Mouse (Mus musculus): Measurements from ENCODE around the gene Hdac9. TPM values are rescaled to one million over a fixed set of nuclear protein-coding genes. Genes with fewer than 3 reads are reported as not detected.

Gene Hdac9
- total RNA-seq, 2 experiments from 2014 or later, result 55.4 to 55.6 TPM

- no peak for DNase-seq (ENCODE audit: low spot score in 2 of 2)
- intact Hi-C loops (cut with DNase I), result no loop called here
Observed at GRCm38 (mm10) chr12:34312113-34312719, 604.7 kb downstream of the Hdac9 start.

DNA sequence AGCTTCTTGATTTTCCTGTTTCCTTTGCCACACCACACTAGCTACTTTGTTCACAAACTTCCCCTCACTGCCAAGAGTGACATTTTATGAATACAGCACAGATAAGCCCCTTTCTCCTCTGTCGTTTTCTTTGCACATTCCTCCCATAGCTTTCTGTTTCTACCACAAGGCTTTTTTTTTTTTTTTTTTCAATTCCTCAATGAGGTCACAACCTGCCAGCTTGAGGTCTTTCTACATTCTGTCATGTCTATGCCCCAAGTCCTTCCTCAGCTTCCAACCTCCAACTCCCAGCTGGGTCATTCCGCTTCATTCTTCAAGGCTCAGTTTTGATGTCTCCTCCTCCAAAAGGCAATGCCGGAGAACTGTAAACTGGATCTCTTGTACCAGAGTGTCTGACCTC, 611.4 kb downstream of the Hdac9 start:
- intact Hi-C loops (cut with DNase I), result no loop called here
- DNase-seq (ENCODE audit: low spot score in 2 of 2), result no peak

DNA sequence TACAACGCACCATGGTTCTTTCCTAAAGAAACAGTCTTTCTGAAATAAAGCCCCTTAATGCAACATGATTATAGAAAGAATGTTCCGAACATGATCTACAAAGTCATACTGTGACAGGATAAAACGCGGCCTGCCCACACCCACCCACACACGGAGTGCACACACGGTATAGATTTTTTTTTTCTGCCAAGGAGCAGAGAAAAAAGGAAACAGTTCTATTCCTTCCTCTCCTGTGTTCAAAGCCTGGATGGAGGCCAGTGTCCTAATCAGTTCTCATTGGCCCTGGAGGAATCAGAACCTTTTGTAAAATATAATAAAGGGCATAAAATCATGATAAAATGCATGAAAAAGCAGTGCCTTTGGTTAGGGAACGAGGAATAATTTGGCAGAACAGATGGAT, 624.5 kb downstream of the Hdac9 start:
- peak in 1 of 2 experiments; percentile 11 for DNase-seq (ENCODE audit: low spot score in 2 of 2)
- intact Hi-C loops (cut with DNase I), result no loop called here

- DNase-seq (ENCODE audit: low spot score in 2 of 2), result no peak
- intact Hi-C loops (cut with DNase I), result no loop called here
Observed at GRCm38 (mm10) chr12:34287218-34287617, 629.7 kb downstream of the Hdac9 start.

DNA sequence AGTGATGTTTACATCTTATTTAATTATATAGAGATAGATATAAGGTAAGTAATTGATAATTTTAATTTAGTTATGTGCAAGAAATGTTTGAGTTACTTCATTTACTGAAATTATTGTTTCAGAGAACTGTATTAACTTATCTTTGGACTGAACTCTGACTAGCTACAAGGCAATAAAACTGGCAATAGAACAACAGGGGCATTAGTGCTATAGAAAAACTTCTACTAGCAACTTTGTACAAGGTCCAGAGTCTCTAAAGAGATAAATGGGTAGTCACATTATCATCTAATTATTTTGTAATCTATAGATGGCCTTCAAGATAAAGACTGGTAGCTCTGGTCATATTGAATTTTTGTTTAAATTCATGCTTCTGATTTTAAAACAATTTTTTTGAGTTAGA, 632.0 kb downstream of the Hdac9 start:
- intact Hi-C loops (cut with DNase I), result no loop called here
- DNase-seq (ENCODE audit: low spot score in 2 of 2), result no peak

- intact Hi-C loops (cut with DNase I), result no loop called here
- DNase-seq (ENCODE audit: low spot score in 2 of 2), result no peak
Observed at GRCm38 (mm10) chr12:34284396-34284795, 632.5 kb downstream of the Hdac9 start.

- no peak for DNase-seq (ENCODE audit: low spot score in 2 of 2)
- intact Hi-C loops (cut with DNase I), result no loop called here
Observed at GRCm38 (mm10) chr12:34278822-34279221, 638.1 kb downstream of the Hdac9 start.

DNA sequence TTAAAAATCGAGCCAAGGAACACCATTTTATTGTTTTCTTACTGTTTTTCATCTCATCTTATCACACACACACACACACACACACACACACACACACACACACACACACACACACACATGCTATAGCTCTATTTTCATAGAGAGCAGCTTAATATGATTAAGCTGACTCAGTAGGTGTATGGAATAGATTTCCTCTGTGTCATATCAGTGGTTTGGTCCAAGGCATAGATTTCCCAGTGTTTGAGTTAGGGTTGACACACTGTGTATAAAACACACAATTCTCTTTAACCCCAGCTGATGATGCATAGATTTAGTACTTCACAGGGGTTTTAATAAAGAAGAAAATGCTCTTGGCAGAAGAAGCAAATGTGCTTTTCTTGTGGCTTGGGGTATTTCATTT, 643.1 kb downstream of the Hdac9 start:
- intact Hi-C loops (cut with DNase I), result no loop called here
- no peak for DNase-seq (ENCODE audit: low spot score in 2 of 2)

- intact Hi-C loops (cut with DNase I), result no loop called here
- DNase-seq (ENCODE audit: low spot score in 2 of 2), result no peak
Observed at GRCm38 (mm10) chr12:34270096-34270495, 646.8 kb downstream of the Hdac9 start.

DNA sequence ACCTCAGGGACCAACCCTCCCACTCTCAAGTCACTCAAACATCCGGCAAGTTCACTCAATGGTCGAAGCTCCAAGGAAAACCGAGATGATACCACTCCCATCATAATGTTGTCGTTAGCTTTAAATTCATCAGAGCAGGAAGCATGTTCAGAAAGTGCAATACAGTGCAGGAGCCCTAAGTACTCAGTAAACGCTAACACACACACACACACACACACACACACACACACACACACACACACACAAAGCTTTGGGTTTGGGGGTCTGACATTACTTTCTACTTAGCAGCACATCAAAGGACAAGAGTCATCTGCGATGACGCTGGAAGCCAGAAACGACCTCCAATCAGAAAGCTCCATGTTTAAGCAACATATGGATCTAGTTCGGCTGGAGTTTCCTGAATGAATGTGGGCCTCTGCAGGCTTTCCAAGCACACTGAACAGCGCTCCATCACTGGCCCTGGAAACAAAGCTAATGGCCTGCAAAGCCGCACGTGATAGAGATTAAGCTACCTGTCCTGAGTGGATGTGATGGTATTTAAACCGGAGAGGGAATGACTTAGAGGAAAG, 647.3 kb downstream of the Hdac9 start:
- no peak for DNase-seq (ENCODE audit: low spot score in 2 of 2)
- intact Hi-C loops (cut with DNase I), result no loop called here

DNA sequence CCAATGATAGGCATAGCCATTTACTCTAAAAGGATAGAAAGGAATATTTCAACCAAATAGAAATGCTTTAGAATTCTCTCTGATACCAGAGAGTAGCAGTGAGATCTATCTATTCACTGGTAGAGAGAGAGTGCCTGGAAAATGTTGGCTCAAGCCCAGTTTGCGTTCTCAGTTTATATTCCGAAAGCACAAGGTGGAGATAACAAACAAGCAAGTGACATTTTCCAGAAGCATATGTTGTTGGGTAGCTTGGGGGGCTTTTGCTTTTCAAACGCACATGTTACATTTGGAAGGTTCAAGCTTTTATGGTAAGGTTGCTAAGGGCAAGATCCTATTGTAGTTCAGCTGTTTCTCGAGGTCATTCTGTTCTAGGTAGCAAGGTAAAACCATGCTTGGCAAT, 657.2 kb downstream of the Hdac9 start:
- intact Hi-C loops (cut with DNase I), result no loop called here

GRCm38 (mm10) chr12:34249160-34249559, 667.7 kb downstream of the Hdac9 start:
- intact Hi-C loops (cut with DNase I), result no loop called here
- DNase-seq (ENCODE audit: low spot score in 2 of 2), result no peak

More for the DNA sequence above, 657.2 kb downstream of the Hdac9 start:
- no peak for DNase-seq (ENCODE audit: low spot score in 2 of 2)

DNA sequence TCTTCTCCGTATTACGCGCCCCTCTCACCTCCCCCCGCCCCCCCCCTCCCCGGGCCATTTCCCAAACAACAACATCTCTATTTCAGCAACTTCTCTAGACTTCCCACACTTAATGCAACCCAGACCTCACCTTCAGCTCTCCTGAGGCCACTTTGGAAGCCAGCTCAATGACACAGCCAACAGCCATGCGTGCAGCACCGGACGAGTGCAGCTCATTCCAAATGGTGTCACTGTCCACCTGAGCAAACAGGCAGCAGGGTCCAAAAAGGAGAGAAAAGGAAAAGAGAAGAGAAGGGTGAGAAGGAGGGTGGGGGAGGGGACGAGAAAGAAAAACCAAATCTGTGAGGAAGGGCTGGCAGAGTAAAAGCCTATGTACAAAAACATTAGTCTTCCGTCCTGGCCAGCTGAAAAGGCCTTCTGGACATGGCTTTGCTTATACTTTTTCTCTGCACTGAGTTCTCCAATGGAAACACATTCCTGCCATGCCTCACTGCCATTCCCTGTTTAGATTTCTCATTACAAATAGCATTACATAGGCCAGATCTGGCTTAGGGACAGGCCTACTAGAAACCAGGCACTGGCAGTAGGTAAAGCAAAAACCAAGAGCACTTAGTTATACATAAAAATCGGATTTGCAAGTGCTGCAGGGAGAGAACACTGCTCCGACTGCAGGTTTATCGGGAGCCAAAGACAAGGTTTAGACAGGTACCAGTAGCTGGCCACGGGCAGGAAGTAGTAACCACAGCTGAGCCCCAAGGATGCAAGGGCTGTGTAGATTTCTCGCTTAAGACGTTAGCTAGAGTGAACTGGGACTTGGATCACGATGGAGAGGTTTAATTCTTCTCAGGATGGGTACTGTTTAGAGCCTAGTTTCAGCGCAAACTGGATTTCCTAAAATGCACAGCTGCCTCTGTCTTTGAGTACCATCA, 668.4 kb downstream of the Hdac9 start:
- no peak for DNase-seq (ENCODE audit: low spot score in 2 of 2)
- intact Hi-C loops (cut with DNase I), result no loop called here

- intact Hi-C loops (cut with DNase I), result no loop called here
Observed at GRCm38 (mm10) chr12:34238796-34239195, 678.1 kb downstream of the Hdac9 start.

GRCm38 (mm10) chr12:34231621-34232150, 685.2 kb downstream of the Hdac9 start:
- intact Hi-C loops (cut with DNase I), result no loop called here
- DNase-seq (ENCODE audit: low spot score in 2 of 2), result peak in 1 of 2 experiments; percentile 22

More at GRCm38 (mm10) chr12:34238796-34239195, 678.1 kb downstream of the Hdac9 start:
- no peak for DNase-seq (ENCODE audit: low spot score in 2 of 2)

- no peak for DNase-seq (ENCODE audit: low spot score in 2 of 2)
- intact Hi-C loops (cut with DNase I), result no loop called here
Observed at GRCm38 (mm10) chr12:34224505-34224904, 692.4 kb downstream of the Hdac9 start.

DNA sequence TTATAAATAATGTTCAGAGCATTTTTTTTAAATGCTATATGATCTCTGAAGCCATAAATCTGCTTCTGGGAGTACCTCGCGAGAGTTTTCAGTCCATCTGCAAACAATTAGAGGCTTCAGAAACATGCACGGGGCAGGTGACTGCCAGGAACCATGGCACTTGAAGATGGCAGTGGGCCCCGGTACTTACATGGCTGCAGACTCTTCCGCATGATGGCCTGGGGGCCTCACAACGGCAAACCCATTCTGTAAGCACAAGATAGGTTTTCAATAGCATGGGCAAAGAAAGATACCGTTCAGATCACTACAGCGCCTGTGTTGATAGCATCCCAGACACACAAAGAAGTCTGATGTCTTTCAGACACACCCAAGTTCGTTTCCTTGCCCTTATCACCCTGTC, 695.9 kb downstream of the Hdac9 start:
- intact Hi-C loops (cut with DNase I), result no loop called here
- DNase-seq (ENCODE audit: low spot score in 2 of 2), result no peak

- intact Hi-C loops (cut with DNase I), result no loop called here
Observed at GRCm38 (mm10) chr12:34220051-34220926, 696.6 kb downstream of the Hdac9 start.

DNA sequence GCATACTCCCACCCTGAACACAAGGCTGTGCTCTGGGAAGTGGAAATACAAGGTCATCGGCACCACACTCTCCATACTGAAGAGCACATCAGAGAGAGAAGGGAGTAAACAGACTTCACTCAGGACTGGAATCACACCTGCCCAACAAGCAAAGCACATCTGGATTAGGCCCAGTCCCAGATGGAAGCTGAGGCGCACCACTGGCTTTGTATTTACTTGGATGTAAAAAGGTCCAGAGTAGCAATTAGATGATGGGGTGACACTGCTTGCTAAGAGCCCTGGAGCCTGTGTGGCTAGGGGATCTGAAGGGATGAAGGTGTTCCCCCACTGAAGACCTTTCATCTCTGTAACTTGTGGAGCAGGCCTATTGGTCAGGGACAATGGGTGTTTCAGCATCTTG, 698.3 kb downstream of the Hdac9 start:
- no peak for DNase-seq (ENCODE audit: low spot score in 2 of 2)
- intact Hi-C loops (cut with DNase I), result no loop called here

More at GRCm38 (mm10) chr12:34220051-34220926, 696.6 kb downstream of the Hdac9 start:
- DNase-seq (ENCODE audit: low spot score in 2 of 2), result no peak
